Comparison of ENCODE assay signal across 8 mouse cellular contexts in the genomic region with DNA sequence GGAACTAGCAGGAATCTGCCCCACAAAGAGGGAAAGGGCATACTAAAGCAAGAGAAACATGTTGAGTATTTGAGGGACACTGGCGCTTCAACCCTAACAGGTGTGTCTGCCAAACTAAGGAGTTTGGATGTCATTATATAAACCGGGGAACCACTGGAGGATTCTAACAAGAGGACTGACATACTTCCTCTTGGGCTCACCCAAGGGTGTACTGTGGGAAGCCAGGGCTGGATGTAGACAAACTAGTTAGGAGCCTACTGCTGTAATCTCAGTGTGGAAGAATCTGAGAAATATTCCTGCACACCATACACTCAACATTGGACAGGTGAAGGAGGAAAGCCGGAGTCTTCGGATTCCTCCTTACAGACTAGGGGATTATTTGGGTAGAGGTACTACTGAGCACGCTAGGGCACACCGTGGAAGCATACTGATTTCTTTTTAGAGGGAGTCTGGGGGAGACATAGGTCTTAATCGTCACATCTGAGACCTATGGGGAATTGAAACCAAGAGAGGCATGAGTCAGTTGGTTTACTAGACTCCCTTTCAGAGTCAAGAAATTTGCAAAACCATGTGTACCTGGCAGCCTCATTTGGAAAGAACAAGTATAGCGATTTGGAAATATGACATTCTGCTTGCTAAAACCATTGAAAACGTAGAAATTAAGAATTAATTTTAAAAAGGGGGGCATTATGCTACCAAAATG. TPM values are rescaled to one million over a fixed set of nuclear protein-coding genes. Genes with fewer than 3 reads are reported as not detected.
DNase-seq lines count a peak whose midpoint lies in the region; ATAC-seq and TF ChIP-seq lines count a peak whose summit lies in the region.

No protein-coding gene starts in this region.

- no peak for TF ChIP-seq POLR2A in CH12.LX (IDR thresholded peaks at IDR 0.05; ENCODE audit: low read depth, low read length)

- DNase-seq in cerebellum, adult 9-10 months: peak; percentile 38
- DNase-seq in cerebellum, postnatal 4 days (ENCODE audit: low spot score in 2 of 2): no peak
- peak; percentile 54 for DNase-seq in CH12.LX (ENCODE audit: extremely low read depth)
- DNase-seq in right cerebral cortex, postnatal 14 days: no peak
- DNase-seq in kidney, postnatal 4 days: no peak

- peaks cover 9 to 30% of the 10 kb centered on the region in 2 experiments for H3K4me1 ChIP-seq in CH12.LX (ENCODE audit: control insufficient read depth in 1 of 2, insufficient read depth in 2 of 2)
- peaks cover 16% of the 10 kb centered on the region for H3K4me1 ChIP-seq in heart, embryonic 16.5 days (ENCODE audit: control insufficient read depth, insufficient read depth, low read length)

- no peaks in the 10 kb centered on the region for H3K27me3 ChIP-seq in CH12.LX (replicated peaks)
- no peaks in the 10 kb centered on the region for H3K27me3 ChIP-seq in heart, embryonic 16.5 days (ENCODE audit: control insufficient read depth, insufficient read depth, low read length)

- peaks cover 21% of the 10 kb centered on the region for H3K79me2 ChIP-seq in CH12.LX (replicated peaks; ENCODE audit: control insufficient read depth, extremely low read depth, insufficient read depth, poor library complexity, severe bottlenecking)
- peaks cover 34% of the 10 kb centered on the region for H3K79me2 ChIP-seq in macrophage (ENCODE audit: inconsistent target)

- H3K27ac ChIP-seq in CH12.LX (ENCODE audit: insufficient read depth, low read depth) (no peak overlapping the region), macrophage (0 out of 2 replicates have a peak overlapping the region, but pooled peaks have one; percentile 24)
- H3K27ac ChIP-seq in heart, embryonic 16.5 days (ENCODE audit: low read length): no peak overlapping the region

- TF ChIP-seq RAD21 in CH12.LX (IDR thresholded peaks at IDR 0.05; ENCODE audit: low read depth, low read length): no peak

- peak overlapping the region; percentile 95 for H3K4me2 ChIP-seq in CH12.LX (ENCODE audit: insufficient read depth, low read depth, poor library complexity, severe bottlenecking)
- H3K4me2 ChIP-seq in heart, embryonic 16.5 days (ENCODE audit: low read depth, low read length): peak overlapping the region; percentile 88

- WGBS in heart, embryonic 16.5 days: 61% methylated on average over 9 of the region's 9 CpGs
- 40% methylated on average over 9 of the region's 9 CpGs for WGBS in macrophage (ENCODE audit: missing documents)

- no peaks in the 10 kb centered on the region for H3K9me3 ChIP-seq in CH12.LX (replicated peaks; ENCODE audit: low read length)
- H3K9me3 ChIP-seq in heart, embryonic 16.5 days (replicated peaks; ENCODE audit: control insufficient read depth, low read length): no peaks in the 10 kb centered on the region

- in situ Hi-C loops in CH12.LX (cut with MboI; ENCODE audit: low pct_ligation_motif_present, low pct_unique_long_range_greater_than_20kb, low sequenced_read_pairs): no loop called here

- TF ChIP-seq EP300 in CH12.LX (IDR thresholded peaks at IDR 0.05; ENCODE audit: low read length): peak; percentile 68

- peak overlapping the region; percentile 61; the same call in 1 of the 2 replicates for H3K9ac ChIP-seq in CH12.LX (ENCODE audit: insufficient read depth, low read depth)
- peak overlapping the region; percentile 75 for H3K9ac ChIP-seq in heart, embryonic 16.5 days (ENCODE audit: low read length)

- ATAC-seq in heart, embryonic 16.5 days (replicated peaks; ENCODE audit: extremely low read depth, insufficient read depth, low FRiP score): no peak
- ATAC-seq in activated CD4-positive, CD25-positive, alpha-beta regulatory T cell, adult 4 months: no peak

- dilution Hi-C loops in CH12.LX (cut with MboI; ENCODE audit: extremely low pct_ligation_motif_present, extremely low pct_unique_long_range_greater_than_20kb, low sequenced_read_pairs): no loop called here

- H3K4me3 ChIP-seq in CH12.LX (replicated peaks in 1 of 3; ENCODE audit: low read depth in 2 of 3, low read length in 2 of 3, poor library complexity in 1 of 3) (peak overlapping the region in 2 of 3 experiments; percentile 46 to 97), macrophage (ENCODE audit: inconsistent target) (peak overlapping the region; percentile 61)
- H3K4me3 ChIP-seq in heart, embryonic 16.5 days (ENCODE audit: low read length): peak overlapping the region; percentile 89

- peaks cover 0 to 17% of the 10 kb centered on the region in 2 experiments for H3K36me3 ChIP-seq in CH12.LX (replicated peaks in 1 of 2; ENCODE audit: control insufficient read depth in 1 of 2, insufficient read depth in 1 of 2, low read length in 1 of 2)
- H3K36me3 ChIP-seq in heart, embryonic 16.5 days (ENCODE audit: control insufficient read depth, insufficient read depth): no peaks in the 10 kb centered on the region
- H3K36me3 ChIP-seq in macrophage (ENCODE audit: inconsistent target): no peaks in the 10 kb centered on the region

- TF ChIP-seq CTCF in CH12.LX (conservative IDR thresholded peaks at IDR 0.05 in 1 of 2, IDR thresholded peaks at IDR 0.05 in 1 of 2; ENCODE audit: low read depth in 2 of 2, low read length in 2 of 2): no peak

TF ChIP-seq in CH12.LX, 34 proteins besides CTCF, POLR2A, EP300 and RAD21:
- TF ChIP-seq SMC3 (IDR thresholded peaks at IDR 0.05; ENCODE audit: low read depth, low read length) (no peak), MEF2A (IDR thresholded peaks at IDR 0.05; ENCODE audit: borderline replicate concordance, low read depth, low read length) (no peak), MYC (IDR thresholded peaks at IDR 0.05; ENCODE audit: low read depth, low read length) (peak; percentile 69), ZKSCAN1 (IDR thresholded peaks at IDR 0.05; ENCODE audit: borderline replicate concordance, low read depth, low read length) (no peak), JUN (IDR thresholded peaks at IDR 0.05; ENCODE audit: insufficient read depth, low read depth, low read length) (peak; percentile 51), USF2 (conservative IDR thresholded peaks at IDR 0.05; ENCODE audit: low read depth, low read length) (no peak), IRF4 (IDR thresholded peaks at IDR 0.05; ENCODE audit: low read depth, low read length) (peak; percentile 72), CHD1 (IDR thresholded peaks at IDR 0.05; ENCODE audit: low read depth, low read length) (no peak), TBP (conservative IDR thresholded peaks at IDR 0.05; ENCODE audit: low read depth, low read length) (no peak)
TF ChIP-seq in CH12.LX: peak in this region for 3.

RNA-seq across cellular contexts. Expression of gene Uso1, which starts 1.1 kb away (rescaled TPM):
- total RNA-seq in CH12.LX (2012; rRNA removed): 20.9 and 22.7 TPM in 2 replicates
- 16.9 and 19.9 TPM in 2 replicates for total RNA-seq in CH12.LX (2014; rRNA removed)
- 55.6 and 63.7 TPM in 2 replicates for polyA plus RNA-seq in CH12.LX (2012; ENCODE audit: insufficient read length, low read depth)
- 28.4 and 31.0 TPM in 2 replicates for polyA plus RNA-seq in heart, embryonic 16.5 days (2015; fragmentation: Nextera tagmentation; extraction: Ambion mirVana)
- total RNA-seq in macrophage (2018; cell fraction: chromatin; rRNA removed): 100 to 1,000 TPM in 20 of 26 experiments, 10 to 100 TPM in 6; 78.1 to 135 (median 108) TPM
- total RNA-seq in macrophage (2018; cell fraction: cytosol; rRNA removed): 10 to 100 TPM; 42.8 to 63.5 (median 55.3) TPM
- total RNA-seq in macrophage (2018; cell fraction: nucleus; rRNA removed): 100 to 1,000 TPM in 9 of 26 experiments, 10 to 100 TPM in 17; 70.1 to 131 (median 96.5) TPM
- 47.9 to 67.1 TPM (median 62.5 TPM) in 3 replicates for polyA plus RNA-seq in macrophage (2018)
- polyA plus RNA-seq in activated CD4-positive, CD25-positive, alpha-beta regulatory T cell, adult 4 months (2017; shearing (Covaris generic)): 10 to 100 TPM; 31.3 to 33.8 TPM

RNA-seq across cellular contexts. Expression of gene G3bp2, which starts 53.2 kb away (rescaled TPM):
- 38.8 and 55.9 TPM in 2 replicates for total RNA-seq in CH12.LX (2012; rRNA removed)
- 99.7 and 103 TPM in 2 replicates for total RNA-seq in CH12.LX (2014; rRNA removed)
- polyA plus RNA-seq in CH12.LX (2012; ENCODE audit: insufficient read length, low read depth): 106 and 114 TPM in 2 replicates
- 122 and 125 TPM in 2 replicates for polyA plus RNA-seq in heart, embryonic 16.5 days (2015; fragmentation: Nextera tagmentation; extraction: Ambion mirVana)
- 100 to 1,000 TPM in 8 of 26 experiments, 10 to 100 TPM in 18; 15.3 to 144 (median 80.7) TPM for total RNA-seq in macrophage (2018; cell fraction: chromatin; rRNA removed)
- total RNA-seq in macrophage (2018; cell fraction: cytosol; rRNA removed): 100 to 1,000 TPM in 13 of 26 experiments, 10 to 100 TPM in 13; 70.1 to 161 (median 99.7) TPM
- 100 to 1,000 TPM in 15 of 26 experiments, 10 to 100 TPM in 11; 40.0 to 185 (median 107) TPM for total RNA-seq in macrophage (2018; cell fraction: nucleus; rRNA removed)
- 76.9 to 105 TPM (median 87.9 TPM) in 3 replicates for polyA plus RNA-seq in macrophage (2018)
- 100 to 1,000 TPM; 204 to 221 TPM for polyA plus RNA-seq in activated CD4-positive, CD25-positive, alpha-beta regulatory T cell, adult 4 months (2017; shearing (Covaris generic))

Comparison
In these comparisons a context has a peak if more than half of its experiments do, and no peak if none do; other contexts are left out.
1. DNase-seq: peak in cerebellum, adult 9-10 months (single experiment) and CH12.LX (single experiment); none in cerebellum, postnatal 4 days (0 of 2), right cerebral cortex, postnatal 14 days (single experiment) and kidney, postnatal 4 days (0 of 2).
2. Peak in every context shown above with its lines, with median percentiles within 50 percentile points of each other: H3K4me3 ChIP-seq.